Mouse (Mus musculus) forebrain, embryonic 14.5 days (tissue): ENCODE results near the gene Mad1l1. TPM values are rescaled to one million over a fixed set of nuclear protein-coding genes. Genes with fewer than 3 reads are reported as not detected.

Experiments used
- ATAC-seq: fragments of 200-750 bp; cut with Nextera tagmentation; 2 replicates; pipeline ENCODE4 v1.8.0; 2017; ENCODE audit warnings: mild to moderate bottlenecking, moderate library complexity
- DNase-seq: peaks from one replicate; pipeline ENCODE4 v3.0.0-alpha.2; 2015; ENCODE audit warnings: low spot score
- H3K27ac ChIP-seq: fragments of 300-500 bp; sonication (generic); 2 replicates; pipeline ENCODE4 v1.5.1; 2014; ENCODE audit warnings: low read depth, mild to moderate bottlenecking, control low read depth, low read length, moderate library complexity
- H3K27me3 ChIP-seq: fragments of 300-500 bp; sonication (generic); replicated peaks from 2 replicates; pipeline ENCODE4 v1.6.1; 2014; ENCODE audit warnings: low read length, control low read depth, mixed read lengths; ENCODE audit not compliant: control insufficient read depth, insufficient read depth
- H3K36me3 ChIP-seq: fragments of 300-500 bp; sonication (generic); 2 replicates; pipeline ENCODE4 v1.6.1; 2014; ENCODE audit warnings: low read length, control low read depth; ENCODE audit not compliant: control insufficient read depth, insufficient read depth
- H3K4me1 ChIP-seq: fragments of 300-500 bp; sonication (generic); 2 replicates; pipeline ENCODE4 v1.6.1; 2014; ENCODE audit warnings: antibody characterized with exemption, low read length, control low read depth; ENCODE audit not compliant: control insufficient read depth, insufficient read depth
- H3K4me2 ChIP-seq: fragments of 300-500 bp; sonication (generic); 2 replicates; pipeline ENCODE4 v1.6.1; 2014; ENCODE audit warnings: mild to moderate bottlenecking, control low read depth, low read length
- H3K4me3 ChIP-seq: fragments of 300-500 bp; sonication (generic); 2 replicates; pipeline ENCODE4 v1.5.1; 2014; ENCODE audit warnings: low read depth, low read length, control low read depth
- H3K9ac ChIP-seq: fragments of 300-500 bp; sonication (generic); 2 replicates; pipeline ENCODE4 v1.6.1; 2014; ENCODE audit warnings: mild to moderate bottlenecking, low read length, control low read depth, moderate library complexity
- H3K9me3 ChIP-seq: fragments of 300-500 bp; sonication (generic); replicated peaks from 2 replicates; pipeline ENCODE4 v1.6.1; 2016; ENCODE audit warnings: low read length, control low read depth, mixed read lengths; ENCODE audit not compliant: control insufficient read depth
- WGBS: fragments of 180-500 bp; shearing (Covaris S2); extraction: QIAGEN DNeasy Blood & Tissue Kit; methylation state at CpG from one replicate; pipeline ENCODE4 v1.1.7; 2014; 5-methylcytosine and 5-hydroxymethylcytosine counted together
- polyA plus RNA-seq: library from polyadenylated mRNA; unstranded; fragments of >200 nt; fragmentation: Nextera tagmentation; extraction: Ambion mirVana; gene quantifications from 2 replicates; pipeline ENCODE4 v1.2.1, GENCODE M21; 2014

Mad1l1 gene
- polyA plus RNA-seq, 1 experiment from 2014 or later = 29.2 TPM

- H3K4me3 ChIP-seq = no peak overlapping the region
- 92% methylated on average over 3 of the region's 3 CpGs for WGBS
- H3K27me3 ChIP-seq = no peaks in the 10 kb centered on the region
- DNase-seq (no peak), ATAC-seq (no peak)
- no peak overlapping the region for H3K9ac ChIP-seq
- no peak overlapping the region for H3K4me2 ChIP-seq
- H3K27ac ChIP-seq = no peak overlapping the region
- H3K9me3 ChIP-seq = no peaks in the 10 kb centered on the region
- no peaks in the 10 kb centered on the region for H3K36me3 ChIP-seq
- H3K4me1 ChIP-seq = peaks cover 15% of the 10 kb centered on the region; the same call in 1 of the 2 replicates
Measured at GRCm38 (mm10) chr5:140062828-140063227, 258.5 kb downstream of the Mad1l1 start.

- Histone ChIP-seq H3K9ac (no peak overlapping the region), H3K27me3 (no peaks in the 10 kb centered on the region), H3K27ac (no peak overlapping the region), H3K4me1 (peaks cover 15% of the 10 kb centered on the region; the same call in 1 of the 2 replicates), H3K4me2 (no peak overlapping the region), H3K36me3 (no peaks in the 10 kb centered on the region), H3K9me3 (no peaks in the 10 kb centered on the region), H3K4me3 (no peak overlapping the region)
- DNase-seq = no peak
- no peak for ATAC-seq
- WGBS = 79% methylated on average over 3 of the region's 3 CpGs
Measured at GRCm38 (mm10) chr5:140062316-140062715, 259.0 kb downstream of the Mad1l1 start.

- no peak overlapping the region for H3K9ac ChIP-seq
- H3K4me3 ChIP-seq = no peak overlapping the region
- no peak overlapping the region for H3K27ac ChIP-seq
- no peaks in the 10 kb centered on the region for H3K27me3 ChIP-seq
- no peaks in the 10 kb centered on the region for H3K9me3 ChIP-seq
- peak; percentile 85 for ATAC-seq
- peaks cover 15% of the 10 kb centered on the region; the same call in 1 of the 2 replicates for H3K4me1 ChIP-seq
- 26% methylated on average over 6 of the region's 6 CpGs for WGBS
- no peak overlapping the region for H3K4me2 ChIP-seq
- H3K36me3 ChIP-seq = no peaks in the 10 kb centered on the region
- peak; percentile 74 for DNase-seq
Measured at GRCm38 (mm10) chr5:140061296-140061879, 260.0 kb downstream of the Mad1l1 start.

DNA sequence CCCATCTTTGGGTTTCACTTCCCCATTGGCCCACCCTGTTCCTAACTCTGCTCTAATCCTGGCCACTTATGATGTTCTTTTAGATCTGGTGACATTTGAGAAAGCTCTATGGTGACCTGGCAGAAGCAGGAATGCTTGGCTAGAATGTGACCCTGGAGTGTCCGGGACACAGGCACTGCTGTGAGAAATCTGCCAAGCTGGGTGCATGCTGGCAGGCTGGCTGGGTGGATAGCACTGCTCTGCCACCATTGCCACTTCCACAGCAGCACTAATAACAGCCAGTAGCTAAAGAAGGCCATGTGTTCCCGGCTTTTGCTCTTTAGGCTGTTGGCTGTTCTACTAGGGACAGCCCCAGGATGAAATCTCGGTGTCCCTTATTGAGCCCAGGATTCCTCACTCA, 265.1 kb downstream of the Mad1l1 start:
- no peak for DNase-seq
- WGBS = 84% methylated on average over 3 of the region's 3 CpGs

GRCm38 (mm10) chr5:140055431-140055830, 265.9 kb downstream of the Mad1l1 start:
- H3K9me3 ChIP-seq = no peaks in the 10 kb centered on the region
- no peak overlapping the region for H3K27ac ChIP-seq
- no peaks in the 10 kb centered on the region for H3K36me3 ChIP-seq
- no peak overlapping the region for H3K4me2 ChIP-seq
- no peak for DNase-seq
- H3K27me3 ChIP-seq = no peaks in the 10 kb centered on the region
- H3K4me3 ChIP-seq = no peak overlapping the region
- WGBS = 84% methylated on average over 3 of the region's 3 CpGs
- H3K9ac ChIP-seq = no peak overlapping the region
- H3K4me1 ChIP-seq = no peaks in the 10 kb centered on the region
- no peak for ATAC-seq

More for the DNA sequence above, 265.1 kb downstream of the Mad1l1 start:
- Histone ChIP-seq H3K4me2 (no peak overlapping the region), H3K4me1 (peaks cover 4% of the 10 kb centered on the region; the same call in 1 of the 2 replicates), H3K4me3 (no peak overlapping the region), H3K9me3 (no peaks in the 10 kb centered on the region), H3K36me3 (no peaks in the 10 kb centered on the region), H3K27ac (no peak overlapping the region), H3K9ac (no peak overlapping the region), H3K27me3 (no peaks in the 10 kb centered on the region)
- no peak for ATAC-seq

DNA sequence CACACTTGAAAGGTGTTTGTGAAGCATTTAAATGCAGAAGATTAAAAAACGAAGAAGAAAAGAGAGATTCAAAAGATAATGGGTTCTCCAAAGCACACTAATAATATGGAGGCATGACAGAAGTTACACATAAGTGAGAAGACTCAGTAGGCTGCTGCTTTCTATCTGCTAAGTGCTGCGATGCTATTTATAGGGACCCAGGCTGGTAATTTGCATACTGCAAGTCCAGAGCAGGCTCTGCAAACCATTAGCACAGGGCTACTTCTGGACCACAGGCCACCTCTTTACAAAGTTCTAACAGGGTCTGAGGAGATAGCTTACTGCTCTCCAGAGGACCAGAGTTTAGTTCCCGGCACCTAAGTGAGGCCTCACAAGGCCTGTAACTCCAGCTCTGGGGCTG, 267.7 kb downstream of the Mad1l1 start:
- no peaks in the 10 kb centered on the region for H3K27me3 ChIP-seq
- H3K4me2 ChIP-seq = no peak overlapping the region
- no peak overlapping the region for H3K4me3 ChIP-seq
- H3K9ac ChIP-seq = no peak overlapping the region
- H3K9me3 ChIP-seq = no peaks in the 10 kb centered on the region
- H3K36me3 ChIP-seq = no peaks in the 10 kb centered on the region
- ATAC-seq (no peak), DNase-seq (no peak)
- WGBS = 80% methylated on average over 3 of the region's 3 CpGs
- no peaks in the 10 kb centered on the region for H3K4me1 ChIP-seq
- no peak overlapping the region for H3K27ac ChIP-seq

GRCm38 (mm10) chr5:140052405-140052804, 268.9 kb downstream of the Mad1l1 start:
- WGBS = 90% methylated on average over 3 of the region's 3 CpGs
- no peak for ATAC-seq
- Histone ChIP-seq H3K36me3 (no peaks in the 10 kb centered on the region), H3K9ac (no peak overlapping the region), H3K4me2 (no peak overlapping the region), H3K4me1 (no peaks in the 10 kb centered on the region), H3K4me3 (no peak overlapping the region), H3K27ac (no peak overlapping the region), H3K9me3 (no peaks in the 10 kb centered on the region), H3K27me3 (no peaks in the 10 kb centered on the region)
- no peak for DNase-seq

DNA sequence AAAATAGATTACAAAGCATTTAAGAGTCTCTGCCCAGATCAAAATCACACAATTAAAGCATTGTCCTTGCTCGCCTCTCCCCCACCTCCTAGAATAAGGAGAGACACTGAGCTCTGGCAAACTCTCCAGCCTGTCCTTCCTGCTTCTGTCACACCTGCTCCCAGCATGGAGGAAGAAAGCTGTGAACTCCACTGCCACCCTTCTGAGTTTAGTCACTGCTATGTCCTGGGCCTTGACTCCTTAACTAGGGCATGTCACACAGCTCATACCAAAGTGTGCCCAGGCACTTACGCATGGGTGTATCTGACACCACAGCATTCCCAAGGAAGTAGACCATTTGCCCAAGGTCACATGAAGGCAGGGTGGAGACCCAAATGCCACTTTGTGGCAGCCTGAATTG, 275.9 kb downstream of the Mad1l1 start:
- no peaks in the 10 kb centered on the region for H3K27me3 ChIP-seq
- H3K36me3 ChIP-seq = no peaks in the 10 kb centered on the region
- H3K4me1 ChIP-seq = no peaks in the 10 kb centered on the region
- no peaks in the 10 kb centered on the region for H3K9me3 ChIP-seq
- WGBS = 70% methylated on average over 2 of the region's 2 CpGs
- no peak for ATAC-seq
- H3K4me2 ChIP-seq = no peak overlapping the region
- no peak overlapping the region for H3K4me3 ChIP-seq
- no peak overlapping the region for H3K9ac ChIP-seq
- no peak overlapping the region for H3K27ac ChIP-seq
- no peak for DNase-seq

DNA sequence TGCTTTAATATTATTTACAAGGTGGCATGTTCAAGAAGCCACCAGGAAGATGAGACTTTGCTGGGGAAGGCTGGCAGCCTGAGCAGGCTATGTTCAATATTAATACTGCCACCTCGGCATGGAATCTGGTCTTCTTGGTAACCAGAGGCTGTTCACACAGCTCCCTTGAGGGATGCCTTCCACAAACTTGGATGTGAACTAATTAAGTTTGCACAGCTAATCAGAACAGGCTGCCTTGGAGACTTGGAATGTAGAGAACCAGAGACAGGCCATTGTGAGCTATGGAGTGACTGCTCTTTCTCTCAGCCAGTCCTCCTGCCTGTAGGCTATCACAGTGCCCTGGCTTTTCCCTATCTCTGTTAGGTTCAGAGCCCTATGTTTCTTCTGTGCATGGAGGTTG, 278.4 kb downstream of the Mad1l1 start:
- 69% methylated on average over 1 of the region's 1 CpGs for WGBS
- no peak for DNase-seq
- ATAC-seq = no peak

More for the DNA sequence above, 278.4 kb downstream of the Mad1l1 start:
- H3K4me2 ChIP-seq = no peak overlapping the region
- H3K4me1 ChIP-seq = no peaks in the 10 kb centered on the region
- no peaks in the 10 kb centered on the region for H3K36me3 ChIP-seq
- H3K27ac ChIP-seq = no peak overlapping the region
- no peak overlapping the region for H3K9ac ChIP-seq
- no peak overlapping the region for H3K4me3 ChIP-seq
- H3K27me3 ChIP-seq = no peaks in the 10 kb centered on the region
- H3K9me3 ChIP-seq = no peaks in the 10 kb centered on the region
